Mouse (Mus musculus) spleen, postnatal 10 days (tissue): ENCODE results near the gene Rnpep.
A peak's percentile ranks its signal among the peaks of the same experiment; 100 is the strongest.

Experiments
- DNase-seq, 2 experiments: peaks; one replicate each; pipeline ENCODE4 v3.0.0; 2021 to 2022; ENCODE audit warnings: low spot score in 2 of 2

Rnpep gene

DNA sequence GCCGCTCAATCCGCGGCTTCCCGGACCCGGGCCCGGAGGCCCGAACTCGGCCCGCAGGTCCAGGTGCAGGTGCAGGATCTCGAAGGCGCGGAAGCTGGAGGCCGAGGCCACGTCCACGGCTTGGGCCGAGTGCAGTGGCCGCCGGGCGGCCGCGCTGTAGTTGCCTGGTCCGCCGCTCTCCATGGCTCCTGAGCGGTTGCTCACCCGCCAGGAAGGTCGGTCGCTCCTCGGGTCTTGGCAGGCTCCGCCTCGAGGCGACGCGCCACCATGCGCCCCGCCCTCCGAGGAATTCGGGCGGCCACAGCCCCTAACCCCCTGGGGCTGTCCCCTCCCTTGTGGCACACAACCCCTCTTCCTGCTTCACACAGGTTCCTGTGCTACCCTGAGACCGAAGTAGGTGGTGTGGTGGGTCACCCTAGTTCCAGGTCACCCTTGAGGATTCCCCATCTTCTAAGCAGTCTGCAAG is at the start of gene Rnpep:
Gene Rnpep, minus strand, starts transcription at position 259 of the 466 bp plus-strand sequence.
- peak; percentile 47 to 57 for DNase-seq

DNA sequence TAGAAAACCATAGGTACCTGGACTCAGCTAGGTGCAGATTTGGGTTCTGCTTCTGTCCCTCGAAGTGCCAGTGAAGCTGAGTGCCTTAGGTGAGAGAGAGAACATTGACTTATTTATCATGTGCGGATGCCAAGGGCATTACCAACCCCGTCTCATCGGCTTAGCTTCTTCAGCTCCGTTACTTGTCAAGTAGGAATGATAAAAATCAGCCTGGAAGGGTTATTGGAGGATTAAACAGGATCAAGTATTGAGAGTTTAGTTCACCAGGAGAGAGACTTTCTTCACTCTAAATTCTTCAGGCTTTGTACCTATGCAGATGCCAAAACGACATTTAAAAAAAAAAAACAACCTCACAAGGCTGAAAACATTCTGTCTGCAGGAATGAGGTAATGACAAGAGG is 46.7 kb upstream of the Rnpep start:
- DNase-seq: no peak

DNA sequence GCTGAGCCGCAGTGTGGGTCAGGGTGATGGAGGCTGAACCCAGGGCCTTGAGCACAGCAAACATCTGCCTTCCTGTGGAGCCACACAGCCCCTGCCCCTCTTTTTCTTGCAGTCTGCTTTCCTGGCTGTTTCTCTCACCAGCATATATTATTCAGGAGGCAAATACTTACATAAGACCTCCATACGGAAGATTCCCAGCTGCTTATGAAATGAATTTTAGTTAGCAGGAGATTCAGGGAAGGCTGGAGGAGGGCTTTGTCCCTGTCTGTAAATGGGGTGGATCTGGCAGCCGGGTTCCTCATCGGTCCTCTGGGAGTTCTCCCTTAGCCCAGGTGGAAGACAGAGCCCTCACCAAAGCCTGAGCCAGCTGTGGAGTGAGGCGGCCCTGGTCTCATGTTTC is 44.5 kb upstream of the Rnpep start:
- no peak for DNase-seq

DNA sequence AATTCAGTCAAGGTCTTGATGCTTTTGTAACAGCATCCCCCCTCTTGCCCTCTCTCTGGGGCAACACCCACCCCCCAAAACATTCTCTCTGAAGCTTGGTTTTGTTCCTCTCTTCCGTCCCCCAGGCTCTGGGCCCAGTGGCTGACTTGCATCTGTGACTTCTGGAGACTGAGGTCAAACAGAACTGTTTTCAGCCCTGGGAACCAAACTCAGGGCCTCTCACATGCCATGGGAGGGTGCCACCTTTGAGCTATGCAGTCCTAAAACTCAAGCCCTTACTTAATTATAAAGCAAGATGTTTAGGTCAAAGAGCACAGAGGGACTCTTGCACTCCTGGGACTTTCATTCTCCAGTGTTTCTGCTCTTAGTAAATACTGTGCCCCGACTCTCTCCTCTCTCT is 42.0 kb upstream of the Rnpep start:
- no peak for DNase-seq

DNA sequence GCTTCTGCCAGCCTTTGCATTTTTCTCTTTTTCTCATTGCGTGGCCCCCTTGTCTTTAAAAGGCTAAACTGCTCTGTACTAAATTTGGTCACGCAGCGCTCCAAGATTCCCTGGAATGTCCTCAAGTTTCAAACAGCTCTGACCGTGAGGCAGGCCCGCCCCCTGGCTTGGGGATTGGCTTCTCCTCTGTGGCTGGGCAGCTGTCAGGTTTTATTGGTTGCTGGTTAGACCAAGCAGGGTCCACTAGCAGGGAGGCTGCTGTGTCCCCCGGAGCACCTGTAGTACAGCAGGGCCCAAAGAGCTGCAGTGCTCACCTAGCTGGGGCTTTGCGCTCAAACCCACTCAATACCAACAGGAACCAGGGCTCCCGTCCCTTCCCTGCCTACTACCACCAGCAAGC is 40.7 kb upstream of the Rnpep start, which contains the start of gene Lmod1:
Gene Lmod1, plus strand, starts transcription at position 237 of the 400 bp plus-strand sequence.
- no peak for DNase-seq

DNA sequence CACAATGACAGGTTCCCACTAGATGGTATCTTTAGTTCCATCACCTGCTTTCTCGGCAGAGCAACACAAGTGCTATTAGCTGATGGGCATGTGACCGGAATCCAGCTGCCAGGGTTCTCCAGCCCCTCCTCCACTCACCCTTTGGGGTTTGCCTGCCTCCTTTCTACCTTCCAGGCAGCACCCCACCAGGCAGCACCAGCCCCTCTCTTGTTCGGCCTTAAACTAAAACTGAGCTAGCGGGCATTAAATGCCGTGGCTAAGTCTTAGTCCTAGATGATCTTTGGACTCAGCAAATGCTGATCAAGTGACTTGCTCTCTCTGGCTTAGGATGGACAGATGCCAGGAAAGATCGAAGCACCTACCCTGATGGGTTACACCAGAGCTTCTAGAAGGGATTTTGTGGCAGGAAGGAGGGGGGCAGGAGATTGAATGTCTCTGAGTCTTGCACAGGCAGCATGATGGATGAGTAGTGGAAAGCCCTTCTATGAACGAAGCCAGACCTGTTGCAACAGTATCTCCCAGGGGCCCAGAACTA is 39.5 kb upstream of the Rnpep start:
- no peak for DNase-seq

DNA sequence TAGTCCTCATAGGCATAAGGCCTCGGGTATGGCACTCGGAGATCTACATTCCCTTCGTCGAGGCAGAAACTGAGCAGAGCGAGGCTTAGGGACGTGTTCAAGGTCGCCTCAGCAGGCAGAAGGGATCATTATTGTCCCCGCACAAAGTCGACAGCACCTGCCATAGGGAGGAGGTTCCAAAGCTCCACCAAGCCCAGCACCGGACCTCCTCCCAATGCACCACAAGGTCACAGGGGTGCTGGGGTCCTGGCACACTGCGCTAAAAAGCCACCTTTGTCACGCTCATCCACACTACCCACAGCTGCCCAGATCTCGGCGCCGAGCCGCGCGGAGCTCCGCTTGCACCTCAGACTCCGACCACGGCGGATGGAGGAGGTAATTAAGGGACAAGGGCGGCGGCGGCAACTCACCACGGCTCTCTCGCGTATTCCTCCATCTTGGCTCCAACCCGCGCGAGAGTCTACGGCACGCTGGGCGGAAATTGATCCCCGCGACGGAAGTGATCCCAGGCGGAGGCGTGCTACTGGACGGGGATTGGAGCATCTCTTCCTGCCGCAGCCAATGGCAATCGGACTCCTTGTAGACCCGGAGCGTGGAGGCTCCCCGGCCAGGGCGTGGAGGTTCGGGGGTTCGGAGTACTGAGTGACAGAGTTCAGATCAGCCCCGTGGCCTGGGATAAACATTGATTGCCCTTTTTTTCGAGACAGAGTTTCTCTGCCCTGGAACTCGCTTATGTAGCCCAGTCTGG is 29.6 kb upstream of the Rnpep start, which contains the start of gene Timm17a:
Gene Timm17a, minus strand, starts transcription at position 495 of the 748 bp plus-strand sequence.
- peak; percentile 79 to 92 for DNase-seq

DNA sequence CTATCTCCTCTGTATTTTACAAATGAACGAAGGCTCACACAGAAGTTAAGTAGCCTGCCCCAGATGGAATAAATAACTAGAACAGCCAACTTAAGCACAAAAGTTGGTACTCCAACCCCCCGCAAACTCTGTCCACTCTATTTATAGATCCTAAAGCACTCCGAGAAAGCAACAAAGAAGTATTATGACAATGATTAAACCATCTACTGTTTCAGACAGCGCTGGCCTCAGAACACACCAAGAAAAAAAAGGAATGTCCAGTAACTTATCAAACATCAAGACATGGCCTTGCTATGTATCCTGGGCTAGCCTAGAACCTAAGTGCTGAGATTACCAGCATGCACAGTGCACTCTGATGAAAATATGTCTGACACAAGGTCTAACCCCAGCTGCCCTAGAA is 28.3 kb upstream of the Rnpep start:
- no peak for DNase-seq

DNA sequence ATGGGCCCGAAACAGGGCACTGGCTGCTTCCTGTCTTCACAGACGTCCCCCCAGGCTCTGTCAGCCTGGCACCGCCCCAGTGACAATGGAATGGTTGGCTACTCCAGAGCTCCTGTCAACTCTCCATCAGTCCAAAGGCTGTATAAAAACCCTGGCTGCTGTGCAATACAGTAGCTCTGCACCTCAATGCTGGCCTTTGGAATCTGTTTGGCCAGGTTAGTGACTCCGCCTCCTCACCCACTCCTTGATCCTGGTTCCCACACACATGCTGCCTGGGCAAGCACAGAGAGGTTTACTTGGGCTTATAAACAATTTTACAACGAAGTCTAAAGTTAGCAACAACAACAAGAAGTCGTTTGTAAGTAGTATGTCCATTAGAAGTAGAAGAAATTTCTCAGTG is 27.5 kb upstream of the Rnpep start:
- no peak for DNase-seq

DNA sequence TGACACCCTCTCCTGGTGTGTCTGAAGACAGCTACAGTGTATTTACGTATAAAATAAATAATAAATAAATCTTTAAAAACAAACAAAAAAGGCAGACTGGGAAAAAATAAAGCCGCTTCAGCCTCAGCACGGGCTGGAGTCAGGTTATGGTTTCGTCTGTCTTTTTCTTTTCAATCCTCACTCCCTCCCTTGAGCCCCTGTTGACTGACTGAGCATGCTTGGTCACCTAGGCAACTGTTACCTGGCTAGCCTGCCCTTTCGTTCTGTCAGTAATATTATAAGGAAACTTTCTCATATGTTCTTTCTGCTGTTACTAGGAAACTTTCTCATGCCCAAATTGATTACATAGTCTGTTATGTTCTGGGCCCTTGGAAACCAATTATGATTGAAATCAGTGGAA is 7.0 kb upstream of the Rnpep start:
- no peak for DNase-seq

DNA sequence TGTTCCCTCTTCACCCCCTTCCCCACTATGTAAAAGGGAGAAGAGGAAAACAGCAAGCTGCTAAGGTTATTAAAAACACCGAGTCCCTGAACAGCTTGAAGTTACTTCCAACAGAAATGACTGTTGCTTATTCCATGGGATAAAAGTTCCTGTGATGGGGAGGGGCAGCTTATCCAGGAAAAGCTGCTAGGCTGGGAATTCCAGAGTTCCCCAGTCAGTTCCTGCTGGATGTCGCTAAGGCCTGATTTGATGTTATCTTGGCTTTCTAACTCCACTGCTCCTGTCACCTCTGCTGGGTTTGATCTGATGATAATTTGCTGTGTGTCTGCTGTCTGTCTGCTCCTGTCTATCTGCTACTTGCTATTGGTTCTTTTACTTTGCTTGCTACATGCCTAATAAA is 2.4 kb upstream of the Rnpep start:
- DNase-seq: no peak

DNA sequence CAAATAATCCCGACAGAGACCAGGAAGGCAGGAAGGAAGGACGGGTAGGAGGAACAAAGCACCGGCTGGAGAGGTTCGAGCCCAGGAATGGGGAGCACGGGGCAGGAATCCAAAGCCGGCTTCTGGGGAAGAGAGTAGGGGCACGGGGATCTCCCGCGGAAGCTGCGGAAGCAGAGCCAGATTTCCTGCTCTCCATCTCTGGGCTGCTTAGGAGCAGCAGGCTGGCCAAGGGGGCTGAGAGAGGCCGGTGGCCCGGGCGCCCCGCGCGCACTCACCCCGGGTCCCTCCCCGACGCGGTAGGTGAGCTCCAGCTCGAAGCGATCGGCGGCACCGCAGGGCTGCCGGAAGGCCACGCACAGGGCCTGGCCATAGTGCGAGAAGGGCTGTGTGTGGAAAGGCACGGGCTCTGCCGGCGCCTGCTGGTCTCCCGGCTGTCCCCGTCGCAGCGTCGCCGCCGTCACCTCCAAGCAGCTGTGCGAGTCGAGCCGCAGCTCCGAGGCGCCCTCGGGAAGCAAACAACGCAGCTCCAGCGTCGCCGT is 528 bp downstream of the Rnpep start:
- DNase-seq: peak in 1 of 2 experiments; percentile 41

DNA sequence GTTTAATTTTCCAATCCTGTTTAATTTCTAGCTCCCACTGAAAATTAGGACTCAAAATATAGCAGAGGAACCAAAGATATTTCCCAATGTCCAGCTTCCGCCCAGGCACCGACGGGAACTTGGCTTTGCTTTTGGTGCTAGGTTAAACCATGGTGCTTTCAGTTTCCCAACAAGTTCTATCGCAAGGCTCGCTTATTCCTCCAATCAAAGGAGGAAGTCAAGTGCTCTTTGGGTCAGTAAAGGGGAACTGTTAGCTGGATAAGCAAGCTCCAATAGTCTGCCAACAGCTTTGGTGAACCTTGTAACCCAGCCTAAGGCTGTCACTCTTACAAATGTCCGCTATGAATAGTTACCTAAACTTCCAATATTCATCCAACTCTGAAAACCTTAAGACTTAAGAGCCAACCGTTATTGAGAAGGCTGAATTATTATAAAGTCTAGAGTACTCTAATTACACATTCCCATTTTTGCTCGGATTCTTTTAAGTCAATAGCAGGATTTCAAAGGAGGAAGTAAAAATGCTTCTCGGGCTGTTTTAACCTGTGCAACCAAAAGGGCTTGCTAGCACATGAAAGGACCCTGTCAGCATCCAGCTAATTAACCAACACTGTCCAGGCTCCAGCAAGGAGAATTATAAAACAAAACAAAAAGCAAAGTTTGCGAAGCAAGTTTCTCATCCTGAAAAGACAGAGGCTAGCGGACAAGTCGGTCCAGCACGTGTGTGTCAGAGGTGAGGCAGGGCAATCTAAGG is 1.2 kb downstream of the Rnpep start:
- DNase-seq: no peak

DNA sequence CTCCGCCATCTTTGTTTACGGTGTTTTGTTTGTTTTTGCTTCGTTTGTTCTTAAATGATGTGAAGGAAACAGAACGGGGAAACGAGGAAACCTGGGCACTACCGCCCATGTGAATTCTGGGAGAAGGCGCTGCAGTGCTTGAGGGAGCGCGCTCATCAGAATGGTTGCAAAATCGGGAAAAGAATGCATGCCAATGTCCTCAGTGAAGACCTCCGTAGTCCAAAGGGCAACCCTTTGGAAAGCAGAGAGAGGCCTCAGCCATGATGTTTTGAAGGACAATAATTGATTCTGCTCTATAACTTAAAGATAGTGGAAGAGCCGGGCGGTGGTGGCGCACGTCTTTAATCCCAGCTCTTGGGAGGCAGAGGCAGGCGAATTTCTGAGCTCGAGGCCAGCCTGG is 2.0 kb downstream of the Rnpep start:
- no peak for DNase-seq

DNA sequence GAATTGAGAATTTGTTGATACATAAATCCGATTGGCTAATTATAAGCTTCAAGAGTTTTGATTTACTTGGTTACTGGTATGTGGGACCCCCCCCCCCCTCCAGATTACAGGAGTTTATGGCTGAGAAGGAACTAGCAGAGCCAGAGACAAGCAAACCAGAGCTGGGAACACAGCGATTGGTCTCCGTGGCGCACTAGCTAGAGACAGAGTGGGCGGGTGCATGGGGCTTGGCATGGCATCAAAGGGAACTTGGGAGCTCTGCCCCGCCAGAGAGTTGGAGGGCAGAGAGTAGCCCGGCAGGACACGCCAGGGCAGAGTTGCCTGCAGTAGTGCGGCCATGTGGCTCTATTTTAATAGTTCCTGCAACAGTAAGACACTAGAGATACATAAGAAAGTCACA is 3.2 kb downstream of the Rnpep start:
- no peak for DNase-seq

DNA sequence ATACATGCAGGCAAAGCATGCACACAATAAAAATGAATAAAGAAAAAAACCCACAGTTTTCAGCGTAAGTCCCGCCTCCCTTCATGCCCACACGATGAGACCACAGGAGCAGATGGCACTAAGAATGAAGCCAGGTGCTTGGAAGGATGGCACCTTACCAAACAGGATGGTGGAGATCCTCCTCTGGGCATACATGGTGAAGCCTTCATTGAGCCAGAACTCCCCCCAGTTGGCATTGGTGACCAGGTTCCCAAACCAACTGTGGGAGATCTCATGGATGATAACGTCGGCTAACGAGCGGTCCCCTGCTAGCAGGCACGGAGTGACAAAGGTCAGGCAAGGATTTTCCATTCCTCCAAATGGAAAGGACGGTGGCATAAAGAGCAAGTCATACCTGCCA is 12.5 kb downstream of the Rnpep start:
- no peak for DNase-seq

DNA sequence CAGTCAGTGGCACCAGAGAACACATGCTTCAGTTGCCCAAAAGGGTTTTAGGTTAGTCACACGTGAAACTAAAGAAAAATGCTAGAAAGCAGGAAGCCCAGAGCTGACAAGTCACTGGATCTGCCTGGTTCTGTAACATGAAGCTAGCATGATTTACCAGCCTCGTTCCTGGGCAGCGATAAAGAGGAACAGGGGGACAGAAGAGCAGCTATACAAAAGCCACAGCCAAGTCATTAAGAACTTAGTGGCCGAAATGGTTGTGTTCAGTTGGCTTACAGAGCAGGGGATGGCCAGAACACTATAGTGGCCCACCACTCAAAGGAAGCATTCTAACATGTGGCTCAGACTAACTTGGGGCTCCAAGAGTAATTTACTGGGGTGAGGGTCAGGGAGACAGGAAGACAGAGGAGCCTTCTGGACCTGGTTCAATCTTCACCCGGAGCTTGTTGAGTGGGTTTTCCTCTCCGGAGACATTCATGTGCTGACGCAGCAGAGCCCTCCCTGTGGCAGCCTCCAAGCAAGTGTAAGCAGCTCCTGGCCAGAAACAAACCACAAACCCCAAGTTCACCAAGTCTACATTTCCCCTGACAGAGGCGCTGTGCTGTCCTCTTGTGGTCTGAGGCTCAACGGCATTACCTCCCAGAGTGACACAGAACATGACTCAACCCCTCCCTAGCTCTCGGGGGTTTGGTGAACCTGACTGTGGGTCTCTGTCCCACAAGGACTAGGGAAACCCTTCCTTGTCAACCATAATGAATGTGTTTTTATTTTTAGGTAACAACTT is 16.0 kb downstream of the Rnpep start:
- no peak for DNase-seq

DNA sequence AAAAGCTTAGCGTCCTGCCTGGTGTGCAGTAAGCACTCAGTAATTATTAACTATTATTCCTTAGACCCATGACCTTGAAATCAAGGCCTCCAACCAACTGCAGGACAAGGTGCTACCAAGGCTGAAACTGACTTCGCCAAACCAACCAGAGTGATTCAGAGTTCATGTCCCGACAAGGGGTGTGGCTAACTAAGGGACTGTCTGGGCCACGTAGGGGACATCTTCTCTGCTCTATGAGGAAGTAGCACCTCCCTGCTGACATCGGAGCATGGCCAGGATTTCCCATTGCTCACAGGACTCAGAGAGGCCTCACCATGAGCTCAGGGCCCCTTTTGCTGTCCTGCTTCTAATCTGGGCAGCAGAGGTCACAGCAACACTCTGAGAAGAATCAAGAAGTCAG is 18.1 kb downstream of the Rnpep start:
- DNase-seq: no peak

DNA sequence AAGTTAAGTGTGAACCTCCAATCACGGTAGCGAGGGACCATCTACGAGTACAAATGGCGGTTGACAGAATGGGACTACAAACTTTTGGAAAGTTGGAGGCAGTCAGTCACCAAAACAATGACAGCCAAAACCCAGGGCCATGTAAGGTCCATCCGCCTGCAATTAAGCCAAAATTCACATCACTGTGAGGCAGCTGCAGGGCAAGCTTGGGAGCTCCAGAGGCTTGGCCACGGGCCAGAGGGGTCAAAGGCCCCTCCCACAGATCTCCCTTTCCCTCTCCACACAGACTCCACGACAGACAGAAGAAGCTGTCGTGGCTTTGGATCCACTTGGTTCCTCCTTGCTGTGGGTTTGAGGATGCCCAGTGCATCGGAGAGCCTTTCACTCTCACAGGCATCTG is 20.6 kb downstream of the Rnpep start:
- no peak for DNase-seq

DNA sequence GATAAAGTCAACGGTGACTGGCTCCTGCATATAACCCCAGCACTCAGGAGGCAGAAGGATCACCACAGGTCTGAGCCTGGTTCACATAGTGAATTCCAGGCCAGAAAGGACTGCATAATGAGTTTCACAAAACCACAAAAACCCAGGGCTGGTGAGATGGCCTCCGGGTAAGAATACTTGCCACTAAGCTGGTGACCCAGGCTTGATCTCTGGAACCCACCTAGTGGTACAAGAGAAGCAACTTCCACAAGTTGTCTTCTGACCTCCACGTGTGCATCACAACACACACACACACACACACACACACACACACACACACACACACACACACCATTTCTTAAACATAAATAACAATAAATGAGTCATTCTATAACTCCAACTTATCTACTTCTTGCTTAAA is 21.6 kb downstream of the Rnpep start:
- DNase-seq: no peak

DNA sequence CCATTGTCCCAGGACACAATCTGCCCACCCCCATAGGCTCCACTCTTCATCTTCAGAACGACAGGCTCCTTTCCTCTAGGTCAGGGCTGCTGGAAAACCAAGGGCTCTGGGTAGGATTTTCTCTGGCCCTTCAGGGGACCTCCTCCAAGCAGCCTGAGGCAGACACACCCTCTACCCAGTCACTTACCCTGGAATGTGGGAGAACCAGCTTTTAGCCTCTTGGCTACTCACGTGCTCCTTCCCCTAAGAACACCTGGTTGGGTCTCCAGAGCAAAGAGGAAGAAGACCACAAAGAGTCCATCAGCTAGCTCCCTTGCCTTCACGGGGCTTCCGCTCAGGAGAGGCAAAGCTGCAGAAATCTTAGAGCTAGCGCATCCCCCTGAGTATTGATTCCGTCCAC is 23.0 kb downstream of the Rnpep start:
- DNase-seq: no peak

DNA sequence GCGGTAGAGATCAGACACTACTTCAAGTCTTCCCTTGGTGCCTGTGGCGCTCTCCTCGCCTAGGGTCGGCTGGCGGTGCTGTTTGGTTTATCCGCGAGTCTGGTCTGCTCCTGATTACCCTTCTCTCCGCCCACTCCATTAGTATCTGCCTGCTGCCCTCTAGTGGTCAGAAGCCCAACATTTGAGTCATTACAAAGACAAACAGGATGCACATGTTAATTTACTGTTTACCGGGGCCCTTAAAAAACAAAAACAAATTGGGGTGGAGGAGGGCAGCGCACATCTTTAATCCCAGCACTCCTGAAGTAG is 24.8 kb downstream of the Rnpep start:
- peak; percentile 63 to 84 for DNase-seq
